Mouse (Mus musculus) cerebellum, postnatal 36 days (tissue): ENCODE measurements around the gene Mettl8.
A peak's percentile ranks its signal among the peaks of the same experiment; 100 is the strongest.

Experiments used
- DNase-seq, 2 experiments: peaks; one replicate each; pipeline ENCODE4 v3.0.0; 2021 to 2022; ENCODE audit warnings: mixed read lengths in 2 of 2

Gene Mettl8

DNA sequence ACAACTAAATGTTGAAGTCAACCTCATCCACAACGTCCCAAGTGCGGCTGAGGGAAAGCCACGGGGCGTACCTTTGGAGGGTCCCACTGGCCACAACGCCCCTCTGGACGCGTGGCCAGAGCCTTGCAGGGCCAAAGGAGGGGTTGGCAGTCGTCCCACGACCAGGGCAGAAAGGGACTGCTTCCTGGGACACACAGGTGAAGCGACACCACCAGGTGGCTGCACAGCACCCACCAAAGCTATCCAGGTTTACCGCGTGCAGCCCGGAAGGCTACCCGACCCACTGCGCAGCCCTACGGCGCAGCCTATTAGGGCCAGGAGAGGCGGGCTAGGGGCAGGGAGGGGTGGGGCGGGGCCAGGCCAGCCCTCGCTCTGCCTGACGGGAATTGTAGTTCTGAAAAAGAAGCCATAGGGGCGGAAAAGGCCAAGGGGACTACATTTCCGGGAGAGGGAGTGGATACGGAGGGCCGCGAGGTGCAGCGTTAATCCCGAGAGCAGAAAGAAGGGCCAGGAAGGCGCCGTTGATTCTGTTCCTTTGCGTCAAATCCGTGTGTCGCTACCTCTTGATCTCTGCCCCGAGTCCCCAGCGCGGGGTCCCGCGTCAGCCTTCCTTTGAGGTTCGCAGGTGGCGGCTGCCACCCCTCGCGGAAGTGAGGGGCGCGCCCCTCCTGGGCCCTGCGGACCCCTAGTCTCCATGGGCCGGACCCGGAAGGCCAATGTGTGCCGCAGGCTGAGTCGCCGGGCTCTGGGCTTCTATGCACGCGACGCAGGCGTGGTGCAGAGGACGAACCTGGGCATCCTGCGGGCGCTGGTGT lies at the start of gene Mettl8, which contains the start of gene Dcaf17:
Gene Mettl8 (minus strand): TSS at position 284 of the 815 bp plus-strand sequence.
Gene Dcaf17 (plus strand): TSS at position 29 of the 815 bp plus-strand sequence.
- DNase-seq = peak; percentile 91 to 93

DNA sequence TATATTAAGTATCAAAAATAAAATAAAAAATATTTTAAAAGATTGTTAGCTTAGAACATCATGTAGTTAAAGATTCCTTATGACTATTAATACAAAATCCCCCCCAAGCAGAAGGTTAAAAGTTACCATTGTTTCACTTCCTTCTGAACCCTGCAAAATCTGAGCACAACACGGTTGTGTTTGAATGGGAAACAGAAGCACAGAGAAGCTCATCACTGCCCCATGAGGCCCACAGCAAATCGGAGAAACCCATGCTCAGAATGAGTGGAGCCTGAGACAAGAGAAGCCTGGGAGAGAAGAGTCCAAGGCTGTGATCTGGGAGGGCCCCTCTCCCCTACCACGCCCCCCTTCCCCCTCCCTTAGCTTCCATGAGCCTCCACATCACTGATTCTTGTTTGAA lies 49.3 kb upstream of the Mettl8 start:
- DNase-seq = no peak

DNA sequence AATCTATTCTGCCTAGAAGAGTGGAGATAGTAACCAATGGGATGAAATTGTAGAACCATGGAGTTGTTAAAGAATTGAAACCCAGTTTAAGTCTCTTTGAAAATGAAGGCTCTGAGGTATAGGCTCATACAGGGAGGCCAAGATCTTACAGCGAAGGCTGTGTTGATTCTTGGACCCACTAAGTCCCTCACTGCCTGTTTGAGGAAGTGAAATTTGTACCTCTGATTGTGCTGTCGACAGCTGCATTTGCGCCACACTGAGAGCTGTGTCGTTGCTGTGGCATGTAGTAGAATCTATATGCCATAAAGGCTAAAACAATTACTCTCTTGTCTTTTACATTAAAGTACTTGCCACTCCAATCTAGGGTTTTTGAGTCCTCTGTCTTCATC lies 47.9 kb upstream of the Mettl8 start:
- no peak for DNase-seq

DNA sequence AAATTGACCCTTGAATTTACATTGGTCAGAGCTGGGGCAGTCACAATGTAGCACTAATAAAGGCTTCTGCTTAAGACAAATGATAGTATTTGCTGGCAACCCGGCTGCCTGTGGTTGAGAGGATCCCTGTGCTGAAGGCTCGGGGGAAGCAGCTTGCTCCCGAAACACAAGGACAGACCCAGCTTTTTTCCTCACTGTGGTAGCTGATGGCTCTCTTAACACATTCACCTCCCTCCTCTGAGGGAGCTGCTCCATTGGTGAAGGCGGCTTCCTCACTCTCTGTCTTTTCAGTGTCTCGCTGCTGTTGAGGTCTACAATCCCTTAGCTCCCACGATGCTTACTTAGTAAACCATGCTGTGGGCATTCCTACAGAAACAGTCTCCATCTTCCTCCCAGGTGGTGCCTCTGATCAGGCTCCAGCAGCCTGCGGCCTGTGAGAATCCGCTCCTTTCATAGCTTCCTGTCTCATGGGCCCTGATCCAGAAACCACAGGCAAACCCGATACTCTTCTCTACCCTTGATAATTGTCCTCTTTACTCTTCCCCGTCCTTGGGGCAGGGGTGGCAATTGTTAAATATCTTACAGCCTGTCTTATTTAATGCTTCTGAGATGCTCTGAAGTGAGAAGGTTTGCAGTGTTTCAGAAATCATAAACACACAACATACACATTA lies 47.4 kb upstream of the Mettl8 start:
- DNase-seq = no peak

DNA sequence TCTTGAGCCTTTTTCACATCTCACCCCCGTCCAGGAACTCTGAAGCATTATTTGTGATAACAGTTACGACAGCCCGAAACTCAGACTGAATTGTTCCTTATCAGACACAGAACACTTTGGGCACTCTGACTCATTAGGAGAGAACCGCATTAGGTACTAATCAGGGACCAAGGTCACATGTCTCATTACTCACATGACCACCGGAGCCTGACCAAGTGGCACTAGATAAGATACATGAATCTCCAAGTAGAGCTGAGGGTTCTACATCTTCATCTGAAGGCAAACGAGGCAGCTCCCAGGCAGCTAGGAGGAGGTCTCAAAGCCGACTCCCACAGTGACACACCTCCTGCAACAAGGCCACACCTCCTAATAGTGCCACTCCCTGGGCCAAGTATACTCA lies 40.8 kb upstream of the Mettl8 start:
- no peak for DNase-seq

DNA sequence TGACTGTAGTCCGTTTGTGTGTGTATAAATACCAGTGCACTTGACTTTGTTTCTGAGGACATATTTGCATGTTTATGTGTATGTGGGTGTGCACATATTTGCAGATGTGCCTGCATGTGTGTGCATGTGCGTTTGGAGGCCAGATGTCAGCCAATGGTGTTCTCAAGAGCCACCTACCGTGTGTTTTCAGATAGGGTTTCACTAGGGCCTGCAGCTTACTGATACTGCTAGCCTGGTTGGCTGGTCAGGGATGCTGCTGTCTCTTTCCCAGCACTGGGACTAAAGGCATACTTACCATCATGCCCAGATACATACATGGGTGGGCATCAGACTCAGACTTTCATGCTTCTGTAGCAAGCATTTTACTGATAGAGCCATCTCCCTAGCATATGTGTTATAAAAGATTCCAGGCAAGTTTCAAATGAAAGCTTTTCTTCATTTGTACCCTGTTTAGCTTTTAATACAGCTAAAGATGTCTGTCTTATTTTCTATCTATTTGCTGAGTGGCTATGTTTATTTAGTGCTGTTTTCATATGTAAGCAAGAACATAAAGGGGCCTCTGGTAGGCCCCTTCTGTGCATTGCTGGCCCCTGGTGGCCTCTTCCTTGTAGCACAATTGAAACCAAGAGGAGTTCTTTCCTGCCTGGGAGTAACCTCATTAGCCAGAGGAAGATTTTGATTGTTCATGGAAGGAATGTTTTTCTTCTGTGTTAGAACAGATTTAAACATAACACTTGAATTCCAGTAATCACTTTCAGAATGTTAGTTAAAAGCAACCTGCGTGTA lies 35.5 kb upstream of the Mettl8 start:
- DNase-seq = no peak

DNA sequence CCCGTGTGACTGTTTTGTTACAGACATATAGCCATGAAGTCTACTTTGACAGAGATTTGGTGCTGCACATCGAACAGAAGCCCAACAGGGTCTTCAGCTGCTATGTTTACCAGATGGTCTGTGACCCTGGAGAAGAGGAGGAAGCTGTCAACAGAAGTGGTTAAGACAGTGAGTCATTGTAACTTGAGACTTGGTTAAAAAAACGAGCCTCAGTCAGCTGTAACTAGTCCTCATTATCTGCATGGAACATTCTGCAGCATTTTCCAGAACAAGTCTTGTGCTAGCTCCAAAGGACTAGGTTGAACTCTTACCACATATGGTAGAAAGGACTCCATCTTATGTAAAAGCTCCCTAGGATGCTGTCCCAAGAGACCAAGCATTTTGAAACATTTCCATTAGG lies 34.4 kb upstream of the Mettl8 start:
- no peak for DNase-seq

DNA sequence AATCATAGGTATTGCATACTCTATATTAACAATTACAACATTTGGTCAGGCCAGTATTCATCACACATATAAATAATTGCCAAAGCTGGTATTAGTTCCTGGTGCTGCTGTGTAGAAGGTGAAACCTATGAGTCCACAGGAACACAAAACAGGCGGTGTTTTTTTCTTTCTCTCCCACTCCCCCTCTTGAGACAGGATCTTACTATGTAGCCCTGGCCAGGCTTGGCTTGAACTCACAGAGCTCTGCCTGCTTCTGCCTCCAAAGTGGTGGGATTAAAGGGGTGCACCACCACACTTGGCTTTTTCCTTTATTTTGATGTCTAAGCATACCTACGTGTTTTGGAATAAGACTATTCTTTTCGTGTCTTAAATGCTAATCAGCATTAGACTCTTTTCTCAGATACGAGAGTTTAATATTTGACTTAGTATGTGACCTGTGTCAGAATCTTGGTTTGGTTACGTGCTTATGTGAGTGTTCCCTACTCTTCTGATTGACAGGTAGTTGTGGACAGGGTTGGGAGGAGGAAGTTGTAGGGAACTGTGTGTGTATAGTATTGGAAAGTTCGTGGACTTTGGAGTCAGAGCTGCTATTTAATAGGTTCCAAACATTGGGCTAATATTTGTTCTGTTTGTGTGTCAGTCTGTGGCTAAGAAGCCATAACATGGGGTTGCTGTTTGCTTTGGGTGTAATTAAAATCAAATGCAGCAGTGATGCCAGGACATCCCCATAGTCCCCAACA lies 28.2 kb upstream of the Mettl8 start:
- DNase-seq = no peak

DNA sequence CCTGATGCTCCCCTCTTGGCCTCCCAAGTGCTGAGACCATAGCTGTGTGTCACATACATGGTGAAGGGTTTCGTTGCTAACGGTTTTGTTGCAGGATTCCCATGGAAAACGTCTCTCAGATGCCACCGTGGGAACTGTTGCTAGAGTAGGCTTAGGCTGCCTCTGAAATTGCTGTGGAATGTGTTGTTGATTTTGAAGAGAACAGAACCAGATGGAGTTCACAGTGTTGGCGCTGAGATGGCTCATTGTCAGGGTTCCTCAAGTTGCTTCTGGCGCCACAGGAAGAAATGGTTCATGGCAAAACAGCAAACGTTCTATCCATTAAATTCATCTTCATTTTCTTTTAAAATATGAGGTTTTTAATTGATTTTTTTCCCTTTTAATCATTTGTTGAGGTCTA lies 27.0 kb upstream of the Mettl8 start:
- DNase-seq = no peak

DNA sequence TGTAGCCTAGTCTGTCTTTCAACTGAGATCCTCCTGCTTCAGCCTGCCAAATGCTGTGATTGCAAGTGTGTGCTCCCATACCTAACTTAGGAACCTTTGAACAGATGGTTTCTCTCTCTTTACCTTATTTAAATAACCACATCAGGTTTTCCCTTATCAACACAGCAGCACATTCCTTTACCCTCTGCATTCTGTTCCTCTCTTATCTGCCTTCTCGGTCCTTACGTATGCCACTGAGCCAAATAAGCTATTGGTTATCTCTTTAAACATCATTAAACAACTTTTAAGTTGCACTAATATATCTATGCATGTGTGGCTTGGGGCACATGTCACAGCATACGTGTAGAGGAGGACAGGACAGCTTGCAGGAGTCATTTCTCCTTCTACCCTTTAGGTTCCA lies 18.4 kb upstream of the Mettl8 start:
- DNase-seq = no peak

DNA sequence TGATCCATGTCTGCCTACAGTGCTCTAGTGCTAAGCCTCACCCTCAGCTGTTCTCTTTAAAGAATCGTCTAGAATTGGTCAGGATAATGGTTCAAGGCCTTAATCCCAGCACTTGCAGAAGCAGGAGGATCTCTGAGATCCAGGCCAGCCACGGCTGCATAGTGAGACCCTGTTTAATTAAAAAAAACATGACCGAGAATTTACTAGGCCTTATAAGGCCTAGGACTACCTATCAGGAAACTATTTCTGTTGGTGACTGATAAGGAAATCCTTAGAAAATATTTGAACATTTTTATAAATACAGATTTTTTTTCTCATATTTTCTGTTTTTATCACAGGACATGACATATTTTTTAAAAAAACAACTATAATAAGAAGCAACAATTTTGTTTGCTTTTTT lies 17.9 kb upstream of the Mettl8 start:
- no peak for DNase-seq

DNA sequence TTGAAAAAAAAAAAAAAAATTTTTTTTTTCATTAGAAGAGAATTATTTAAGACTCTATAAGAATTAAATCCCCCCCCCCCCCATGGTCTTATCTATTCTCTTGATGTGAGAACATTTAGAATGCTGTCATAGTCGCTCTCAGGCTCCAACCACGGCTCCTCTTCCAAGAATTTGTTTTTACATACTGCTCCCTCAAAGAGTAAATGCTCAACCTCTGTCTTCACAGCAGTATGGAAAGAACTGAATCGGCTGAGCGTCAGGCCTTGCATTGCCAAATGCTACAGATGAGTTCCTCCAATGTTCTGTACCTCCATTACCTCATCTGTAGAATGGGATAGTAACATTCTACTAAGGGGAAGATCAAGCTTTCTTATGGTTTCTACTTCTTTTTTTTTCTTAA lies 16.2 kb upstream of the Mettl8 start:
- no peak for DNase-seq

DNA sequence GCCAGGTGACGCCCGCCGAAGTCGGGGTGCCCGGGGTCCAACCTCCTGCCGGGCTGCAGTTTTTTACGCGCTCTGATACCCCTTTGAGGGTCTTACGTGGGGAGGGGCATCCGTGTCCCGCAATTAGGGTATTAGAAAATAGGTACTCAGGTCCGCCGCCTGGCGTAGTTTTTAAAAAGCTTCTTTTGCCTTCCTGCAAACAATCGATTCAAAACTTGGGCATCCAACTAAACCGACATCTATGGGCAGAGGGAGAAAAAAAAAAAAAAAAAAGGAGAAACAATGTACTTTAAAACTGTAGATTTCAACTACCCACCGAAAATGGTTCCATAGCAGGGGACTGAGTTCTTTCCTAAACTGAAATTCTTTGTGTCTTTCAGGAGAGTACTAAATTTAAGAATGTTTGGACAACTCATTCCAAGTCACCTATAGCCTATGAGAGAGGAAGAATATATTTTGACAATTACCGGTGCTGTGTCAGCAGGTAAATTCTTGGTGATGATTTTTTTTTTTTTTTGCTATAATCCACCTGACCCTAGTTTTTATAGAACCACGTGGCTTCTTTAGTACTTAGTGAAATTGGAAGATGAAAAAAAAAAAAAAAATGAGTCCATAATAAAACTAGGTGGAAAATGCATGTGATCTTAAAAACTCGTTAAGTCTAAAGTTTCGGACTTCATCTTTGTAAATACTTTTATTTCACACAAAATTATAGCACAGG lies 892 bp upstream of the Mettl8 start:
- DNase-seq = no peak

DNA sequence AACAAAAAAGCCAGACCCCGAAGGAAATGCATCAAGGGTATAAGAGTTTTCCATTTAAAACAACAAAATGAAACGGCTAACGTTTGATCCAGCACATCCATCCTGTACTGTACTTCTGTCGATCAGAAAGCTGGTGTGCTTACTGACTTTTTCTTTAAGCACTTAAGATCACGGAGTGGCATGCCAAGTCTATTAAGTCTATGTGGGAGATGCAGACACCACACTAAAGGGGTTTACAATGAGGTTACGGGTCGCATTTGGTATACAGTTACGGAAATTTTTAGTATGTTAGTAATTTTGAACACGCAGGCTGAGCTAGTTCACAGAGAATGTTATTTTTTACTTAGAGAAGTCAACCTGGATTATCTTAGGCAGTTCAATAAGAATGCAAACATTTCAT lies 667 bp downstream of the Mettl8 start:
- no peak for DNase-seq

DNA sequence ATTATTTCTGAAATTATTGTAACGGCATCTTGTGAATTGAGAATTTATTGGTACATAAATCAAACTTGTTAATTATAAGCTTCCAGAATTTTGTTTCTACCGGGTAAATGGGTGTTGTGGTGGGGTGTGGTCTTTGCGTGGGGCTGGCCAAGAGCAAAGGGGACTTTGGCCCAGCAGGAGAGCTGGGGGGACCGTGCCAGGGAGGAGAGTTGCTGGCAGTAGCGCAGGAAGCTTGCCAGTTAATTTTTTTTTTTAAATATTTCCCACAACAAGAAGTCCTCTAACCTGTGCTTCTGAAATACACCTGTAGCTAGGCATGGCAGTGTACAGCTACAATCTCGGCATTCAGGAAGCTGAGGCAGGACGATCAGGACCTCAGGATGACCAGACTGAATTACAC lies 4.9 kb downstream of the Mettl8 start:
- DNase-seq = no peak

DNA sequence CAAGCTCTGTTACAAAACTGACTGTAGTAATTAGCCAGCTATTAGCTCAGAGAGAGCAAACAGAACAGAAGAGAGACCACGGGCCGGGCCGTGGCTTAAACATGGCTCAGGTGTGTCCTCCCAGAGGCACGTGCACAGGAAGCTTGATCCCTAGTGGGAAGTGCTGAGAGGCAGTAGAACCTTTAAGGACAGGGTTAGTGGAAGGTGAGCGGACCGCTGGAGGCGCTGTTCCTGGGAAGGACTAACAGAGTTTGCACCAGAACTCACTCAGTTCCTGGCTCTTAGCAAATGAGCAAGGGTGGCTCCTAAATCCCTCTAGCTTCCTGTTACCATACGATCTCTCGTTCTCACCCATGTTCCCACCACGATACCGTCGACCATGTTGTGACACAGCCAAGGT lies 6.5 kb downstream of the Mettl8 start:
- DNase-seq = no peak

DNA sequence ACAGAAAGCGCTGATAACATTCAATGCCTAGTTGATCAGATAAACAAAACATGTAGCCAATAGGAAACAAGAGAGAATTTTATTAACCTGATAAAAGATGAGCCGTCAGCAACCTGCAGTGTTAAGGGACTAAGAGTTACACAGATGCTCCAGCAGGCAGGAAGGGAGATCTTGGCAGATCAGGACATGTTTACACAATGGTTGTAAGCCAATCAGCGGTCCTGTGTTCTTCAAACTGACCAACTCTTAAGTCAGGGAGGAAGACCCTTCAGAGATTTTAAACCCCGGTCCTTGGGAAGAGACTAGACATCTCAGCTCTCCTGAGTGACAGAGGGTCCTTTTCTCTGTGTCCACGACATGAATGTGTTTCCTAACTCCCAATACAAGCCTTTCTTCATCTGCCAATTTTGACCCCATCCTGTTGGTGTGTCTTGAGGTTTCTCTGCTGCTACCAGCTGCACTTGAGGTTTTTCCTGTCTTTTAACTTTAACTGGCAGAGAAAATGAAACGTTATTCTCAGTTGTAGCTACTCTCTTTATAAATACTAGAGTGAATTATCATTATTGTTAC lies 8.5 kb downstream of the Mettl8 start:
- no peak for DNase-seq

DNA sequence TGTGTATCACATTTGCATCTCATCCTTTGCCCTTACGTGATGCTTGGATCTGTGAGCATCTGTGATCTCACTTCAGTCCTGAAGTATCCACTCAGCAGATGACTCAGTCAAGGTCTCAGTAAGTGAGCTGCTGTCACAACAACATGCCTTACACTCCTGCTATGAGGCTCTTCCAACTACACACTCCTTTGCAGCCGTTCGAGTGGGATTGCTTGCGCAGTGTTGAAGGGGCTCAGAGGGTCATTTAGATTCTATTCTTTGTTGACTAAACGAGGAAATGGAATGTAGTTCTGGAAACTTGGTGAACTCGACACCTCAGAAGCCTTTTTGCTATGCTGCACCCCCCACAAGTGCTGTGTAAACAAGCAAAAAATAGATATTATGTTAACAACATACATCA lies 9.2 kb downstream of the Mettl8 start:
- DNase-seq = no peak

DNA sequence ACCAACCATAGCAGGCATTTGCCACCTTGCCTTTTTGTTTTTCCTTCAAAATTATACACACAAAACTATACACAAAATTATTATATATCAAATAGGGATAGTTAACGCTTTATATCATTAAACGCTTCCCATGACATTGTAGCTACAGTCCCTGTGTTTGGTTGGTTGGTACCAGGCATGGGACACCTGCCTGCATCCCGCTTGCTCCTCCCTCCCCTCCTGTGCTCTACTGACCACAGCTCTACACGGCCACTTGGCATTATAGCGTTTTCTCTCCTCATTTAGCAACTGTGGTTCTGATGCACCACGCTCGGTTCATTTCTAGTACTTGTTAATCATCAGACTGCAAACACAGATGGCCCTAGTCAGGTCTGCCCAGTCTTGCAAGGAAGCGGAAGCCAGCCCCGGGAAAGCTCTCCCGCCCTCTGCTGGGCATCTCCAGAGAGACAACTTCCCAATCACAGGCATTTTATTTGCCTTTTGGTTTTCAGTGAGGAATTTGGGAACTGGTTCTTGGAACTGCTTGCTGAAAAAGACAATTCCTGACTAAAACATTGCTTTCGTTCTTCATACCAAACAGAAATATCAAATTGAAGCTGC lies 15.8 kb downstream of the Mettl8 start:
- peak; percentile 84 to 89 for DNase-seq

DNA sequence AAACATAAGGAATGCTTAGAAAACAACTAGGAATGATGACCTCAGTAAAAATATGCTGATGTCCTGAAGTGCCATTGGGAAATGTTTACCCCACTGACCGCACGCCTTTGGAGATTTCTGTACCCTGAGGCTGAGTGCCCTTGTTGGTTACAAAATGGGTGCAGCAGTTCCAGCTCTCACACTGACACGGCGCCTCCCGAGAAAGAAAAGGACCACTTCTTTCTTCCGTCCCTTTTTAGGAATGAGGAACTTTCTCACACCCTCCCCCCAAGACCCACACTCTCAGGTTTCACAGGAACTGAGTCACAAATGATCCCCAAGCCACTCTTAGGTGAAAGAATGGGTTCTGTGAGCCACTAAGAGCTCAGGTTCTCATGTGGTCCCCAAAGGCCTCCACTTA lies 17.9 kb downstream of the Mettl8 start:
- DNase-seq = no peak

DNA sequence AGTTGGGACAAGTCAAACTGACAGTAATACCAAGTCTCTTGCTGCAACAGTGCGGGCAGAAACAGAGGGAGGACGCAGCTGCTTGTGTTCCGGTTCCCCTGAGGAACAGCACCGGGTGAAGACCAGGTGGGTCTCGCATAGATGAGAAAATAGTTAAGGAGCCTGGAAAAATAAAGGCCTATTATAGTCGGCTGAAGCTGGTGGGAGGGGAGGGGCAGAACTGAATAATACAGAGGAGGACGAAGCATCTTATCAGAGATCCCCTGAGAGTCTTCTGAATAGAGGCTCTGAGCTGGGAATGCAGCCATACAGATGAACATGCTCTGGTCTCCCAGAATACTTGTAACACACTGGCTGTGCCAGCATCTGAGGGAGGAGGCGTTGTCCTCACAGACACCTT lies 21.4 kb downstream of the Mettl8 start:
- no peak for DNase-seq

DNA sequence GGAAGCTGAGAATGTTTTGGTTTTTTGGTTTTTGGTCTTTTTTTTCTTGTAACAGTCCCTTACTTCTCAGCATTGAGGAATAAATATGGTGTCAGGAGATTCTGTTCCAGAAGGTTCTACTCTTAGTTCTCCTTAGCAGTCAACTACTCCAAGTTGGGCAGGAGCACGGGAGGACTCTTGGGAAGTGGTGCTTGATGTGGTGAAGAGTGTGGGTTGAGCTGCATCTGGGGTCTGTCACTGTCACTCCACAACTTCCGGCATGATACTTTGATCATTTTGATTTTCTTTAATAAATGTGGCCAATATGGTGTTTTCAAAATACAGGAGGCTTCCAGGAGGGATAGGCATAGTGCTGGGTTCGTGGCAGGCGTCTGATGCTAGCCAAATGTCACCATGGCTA lies 22.4 kb downstream of the Mettl8 start:
- DNase-seq = no peak
